Mouse (Mus musculus): ENCODE data around the gene Atp6v0a1. TPM values are rescaled to one million over a fixed set of nuclear protein-coding genes. Genes with fewer than 3 reads are reported as not detected.

Atp6v0a1 gene
- polyA plus RNA-seq, 1 experiment from 2014 or later, result 48.1 TPM

Other genes starting within 250 kb of the Atp6v0a1 start
- 1.5 and 4.4 TPM in 2 replicates for gene Kcnh4, start 249.5 kb upstream of the Atp6v0a1 start, polyA plus RNA-seq (2016; fragmentation: Nextera tagmentation; extraction: Ambion mirVana)
- gene Hcrt, start 246.5 kb upstream of the Atp6v0a1 start, polyA plus RNA-seq (2016; fragmentation: Nextera tagmentation; extraction: Ambion mirVana), result not detected in 2 replicates
- gene Ghdc, start 238.5 kb upstream of the Atp6v0a1 start, polyA plus RNA-seq (2016; fragmentation: Nextera tagmentation; extraction: Ambion mirVana), result 3.9 and 4.3 TPM in 2 replicates
- gene Stat5b, start 158.7 kb upstream of the Atp6v0a1 start, polyA plus RNA-seq (2016; fragmentation: Nextera tagmentation; extraction: Ambion mirVana), result 13.6 and 14.8 TPM in 2 replicates
- 2.0 and 2.8 TPM in 2 replicates for gene Stat5a, start 150.1 kb upstream of the Atp6v0a1 start, polyA plus RNA-seq (2016; fragmentation: Nextera tagmentation; extraction: Ambion mirVana)
- 21.1 and 31.5 TPM in 2 replicates for gene Stat3, start 69.9 kb upstream of the Atp6v0a1 start, polyA plus RNA-seq (2016; fragmentation: Nextera tagmentation; extraction: Ambion mirVana)
- gene Cavin1, start 38.6 kb upstream of the Atp6v0a1 start, polyA plus RNA-seq (2016; fragmentation: Nextera tagmentation; extraction: Ambion mirVana), result 18.2 and 21.4 TPM in 2 replicates
- gene Naglu, start 60.6 kb downstream of the Atp6v0a1 start, polyA plus RNA-seq (2016; fragmentation: Nextera tagmentation; extraction: Ambion mirVana), result 11.2 and 12.9 TPM in 2 replicates
- 0.14 TPM in 1 of 2 replicates, not detected in the other for gene Hsd17b1, start 69.0 kb downstream of the Atp6v0a1 start, polyA plus RNA-seq (2016; fragmentation: Nextera tagmentation; extraction: Ambion mirVana)
- gene Coasy, start 73.1 kb downstream of the Atp6v0a1 start, polyA plus RNA-seq (2016; fragmentation: Nextera tagmentation; extraction: Ambion mirVana), result 53.1 and 59.6 TPM in 2 replicates
- gene Mlx, start 77.8 kb downstream of the Atp6v0a1 start, polyA plus RNA-seq (2016; fragmentation: Nextera tagmentation; extraction: Ambion mirVana), result 44.7 and 49.7 TPM in 2 replicates
- 59.7 and 72.5 TPM in 2 replicates for gene Psmc3ip, start 86.0 kb downstream of the Atp6v0a1 start, polyA plus RNA-seq (2016; fragmentation: Nextera tagmentation; extraction: Ambion mirVana)
- 17.8 and 21.2 TPM in 2 replicates for gene Retreg3, start 110.4 kb downstream of the Atp6v0a1 start, polyA plus RNA-seq (2016; fragmentation: Nextera tagmentation; extraction: Ambion mirVana)
- gene Tubg1, start 110.5 kb downstream of the Atp6v0a1 start, polyA plus RNA-seq (2016; fragmentation: Nextera tagmentation; extraction: Ambion mirVana), result 136 and 141 TPM in 2 replicates
- gene Tubg2, start 146.5 kb downstream of the Atp6v0a1 start, polyA plus RNA-seq (2016; fragmentation: Nextera tagmentation; extraction: Ambion mirVana), result 2.8 and 4.8 TPM in 2 replicates
- gene Cntnap1, start 161.1 kb downstream of the Atp6v0a1 start, polyA plus RNA-seq (2016; fragmentation: Nextera tagmentation; extraction: Ambion mirVana), result 0.29 and 0.71 TPM in 2 replicates
- gene Plekhh3, start 161.9 kb downstream of the Atp6v0a1 start, polyA plus RNA-seq (2016; fragmentation: Nextera tagmentation; extraction: Ambion mirVana), result 5.8 and 11.8 TPM in 2 replicates
- 0.15 and 0.20 TPM in 2 replicates for gene Ccr10, start 166.0 kb downstream of the Atp6v0a1 start, polyA plus RNA-seq (2016; fragmentation: Nextera tagmentation; extraction: Ambion mirVana)
- gene Ezh1, start 217.0 kb downstream of the Atp6v0a1 start, polyA plus RNA-seq (2016; fragmentation: Nextera tagmentation; extraction: Ambion mirVana), result 13.1 TPM in 2 replicates
- 63.9 and 72.3 TPM in 2 replicates for gene Ramp2, start 236.6 kb downstream of the Atp6v0a1 start, polyA plus RNA-seq (2016; fragmentation: Nextera tagmentation; extraction: Ambion mirVana)
- 135 TPM in 2 replicates for gene Vps25, start 244.3 kb downstream of the Atp6v0a1 start, polyA plus RNA-seq (2016; fragmentation: Nextera tagmentation; extraction: Ambion mirVana)

Data from hindbrain, embryonic 10.5 days (tissue).